Mouse (Mus musculus): Measurements from ENCODE around the gene Armcx4. TPM values are rescaled to one million over a fixed set of nuclear protein-coding genes. Genes with fewer than 3 reads are reported as not detected.

The Armcx4 gene
- total RNA-seq, 2 experiments from 2014 or later = 44.5 to 44.8 TPM

DNA sequence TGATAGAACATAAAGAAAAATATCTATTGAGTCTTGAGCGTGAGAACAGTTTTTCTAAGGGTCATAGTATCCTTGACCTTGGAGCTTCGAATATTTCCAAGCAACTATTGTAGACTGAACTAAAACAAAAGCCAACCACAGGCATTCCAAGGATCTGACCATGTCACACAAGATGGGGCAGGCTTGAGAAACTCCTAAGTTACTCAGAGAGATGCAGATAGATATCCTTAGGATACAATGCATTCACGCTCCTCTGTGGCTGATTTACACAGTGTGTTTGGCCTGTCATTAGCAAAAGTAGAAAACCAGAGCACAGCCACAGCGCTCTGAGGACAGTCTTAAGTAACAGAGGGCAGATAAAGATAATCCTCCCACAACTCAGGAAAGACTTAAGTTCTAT lies 52.8 kb downstream of the Armcx4 start:
- intact Hi-C loops (cut with DNase I) = loop anchor here (5.0 kb wide), 1 partner anchor 178 kb away; no protein-coding TSS in a partner anchor
- no peak for DNase-seq (ENCODE audit: low spot score in 2 of 2)

DNA sequence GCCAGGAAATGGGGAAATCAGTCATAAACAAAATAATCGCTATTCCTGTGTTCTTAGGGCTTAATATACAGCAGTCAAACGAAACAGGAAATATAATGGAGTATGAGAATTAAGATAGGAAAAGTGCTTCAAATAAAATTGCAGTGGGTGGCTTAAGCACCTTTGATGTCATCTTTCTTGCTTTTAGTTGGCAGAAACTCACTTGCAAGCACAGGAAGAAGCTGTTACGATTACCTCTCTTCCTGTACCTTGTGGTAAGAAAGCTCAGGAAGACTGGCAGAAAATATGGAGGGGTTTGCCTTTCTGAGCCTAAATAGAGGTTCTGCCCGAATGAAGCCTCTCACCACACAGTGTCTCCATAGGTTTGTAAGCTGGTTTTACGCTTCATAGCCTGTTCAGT lies 55.5 kb downstream of the Armcx4 start:
- DNase-seq (ENCODE audit: low spot score in 2 of 2) = no peak
- intact Hi-C loops (cut with DNase I) = loop anchor here (5.0 kb wide), 1 partner anchor 165 kb away; no protein-coding TSS in a partner anchor

Other genes starting within 250 kb of the Armcx4 start
- gene Taf7l, start 210.0 kb upstream of the Armcx4 start, total RNA-seq (2021) = not detected
- 10 to 100 TPM; 23.5 to 25.3 TPM for gene Timm8a1, start 144.7 kb upstream of the Armcx4 start, total RNA-seq (2021)
- 1 to 10 TPM; 1.0 to 1.4 TPM for gene Btk, start 102.9 kb upstream of the Armcx4 start, total RNA-seq (2021)
- 100 to 1,000 TPM; 118 to 132 TPM for gene Rpl36a, start 100.9 kb upstream of the Armcx4 start, total RNA-seq (2021)
- 1 to 10 TPM; 9.0 to 9.9 TPM for gene Gla, start 85.4 kb upstream of the Armcx4 start, total RNA-seq (2021)
- 100 to 1,000 TPM; 145 to 146 TPM for gene Hnrnph2, start 85.3 kb upstream of the Armcx4 start, total RNA-seq (2021)
- 10 to 100 TPM; 58.6 to 64.1 TPM for gene Armcx1, start 31.4 kb downstream of the Armcx4 start, total RNA-seq (2021)
- 1 to 10 TPM; 4.2 to 4.9 TPM for gene Armcx6, start 64.9 kb downstream of the Armcx4 start, total RNA-seq (2021)
- gene Armcx3, start 70.1 kb downstream of the Armcx4 start, total RNA-seq (2021) = 10 to 100 TPM; 77.7 to 85.2 TPM
- 10 to 100 TPM; 80.9 to 81.9 TPM for gene Armcx2, start 122.7 kb downstream of the Armcx4 start, total RNA-seq (2021)